Mouse (Mus musculus) T-helper 2 cell (primary cell): ENCODE data around the gene Nfe2l2.

Source experiments
- in situ Hi-C: fragments of 300-600 bp; cut with MboI, MseI; formaldehyde crosslinking; loops from one replicate; pipeline ENCODE4 v1.15.1; 2025; ENCODE audit warnings: high pct_unique_total_duplicates

The Nfe2l2 gene

DNA sequence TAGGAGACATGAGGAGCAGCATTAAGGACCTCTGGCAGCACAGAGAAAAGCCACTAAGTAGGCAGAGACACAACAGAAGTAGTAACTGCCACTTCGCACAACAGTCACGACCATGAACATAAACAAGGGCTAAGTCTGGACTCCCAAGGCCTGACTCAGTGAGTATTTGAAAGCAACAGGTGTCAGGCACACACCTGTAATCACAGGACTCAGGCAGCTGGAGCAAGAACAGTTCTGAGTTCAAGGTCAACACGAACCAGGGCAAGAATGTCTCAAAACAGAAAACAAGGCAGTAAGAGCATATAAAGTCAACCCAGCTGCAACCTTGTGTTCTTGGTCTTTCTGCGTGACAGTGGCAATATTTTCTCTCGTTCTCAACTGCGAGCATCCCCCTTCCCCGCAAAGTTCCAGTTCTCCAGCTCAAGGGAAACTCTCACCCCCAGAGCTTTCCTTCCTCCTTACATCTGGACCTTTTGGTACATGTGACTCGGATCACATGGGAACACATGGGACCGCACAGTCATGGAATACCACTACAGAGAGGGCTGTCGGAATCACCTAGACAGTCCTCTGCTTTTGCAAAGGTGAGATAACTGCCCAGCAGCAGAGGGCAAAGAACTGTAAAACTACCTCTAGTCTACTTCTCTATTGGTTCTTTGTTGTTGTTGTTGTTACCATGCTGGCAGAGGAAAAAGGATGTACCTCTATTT, 17.2 kb downstream of the Nfe2l2 start:
- in situ Hi-C loops = no loop called here

GRCm38 (mm10) chr2:75685458-75685861, 19.0 kb downstream of the Nfe2l2 start:
- in situ Hi-C loops = no loop called here

GRCm38 (mm10) chr2:75684526-75684925, 19.9 kb downstream of the Nfe2l2 start:
- in situ Hi-C loops = no loop called here

GRCm38 (mm10) chr2:75682978-75683709, 21.3 kb downstream of the Nfe2l2 start:
- in situ Hi-C loops = no loop called here

DNA sequence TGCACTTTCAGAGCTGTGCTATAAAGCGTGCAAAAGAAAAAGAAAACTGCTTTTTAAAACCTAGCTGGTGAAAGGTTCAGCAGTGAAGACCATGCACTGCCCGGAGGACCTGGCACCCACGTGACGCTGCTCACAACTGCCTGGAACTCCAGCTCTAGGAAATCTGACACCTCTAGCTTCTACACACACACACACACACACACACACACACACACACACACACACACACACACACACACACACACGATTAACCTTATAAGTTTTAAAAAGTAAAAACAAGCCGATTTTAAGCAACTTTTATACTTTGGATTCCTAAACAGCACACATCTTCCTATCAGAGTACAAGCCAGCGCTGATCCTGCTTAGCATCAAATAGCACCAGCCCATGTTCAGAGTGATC, 23.0 kb downstream of the Nfe2l2 start:
- in situ Hi-C loops = no loop called here

GRCm38 (mm10) chr2:75679947-75680346, 24.5 kb downstream of the Nfe2l2 start:
- in situ Hi-C loops = no loop called here

GRCm38 (mm10) chr2:75676567-75676966, 27.9 kb downstream of the Nfe2l2 start:
- in situ Hi-C loops = no loop called here

DNA sequence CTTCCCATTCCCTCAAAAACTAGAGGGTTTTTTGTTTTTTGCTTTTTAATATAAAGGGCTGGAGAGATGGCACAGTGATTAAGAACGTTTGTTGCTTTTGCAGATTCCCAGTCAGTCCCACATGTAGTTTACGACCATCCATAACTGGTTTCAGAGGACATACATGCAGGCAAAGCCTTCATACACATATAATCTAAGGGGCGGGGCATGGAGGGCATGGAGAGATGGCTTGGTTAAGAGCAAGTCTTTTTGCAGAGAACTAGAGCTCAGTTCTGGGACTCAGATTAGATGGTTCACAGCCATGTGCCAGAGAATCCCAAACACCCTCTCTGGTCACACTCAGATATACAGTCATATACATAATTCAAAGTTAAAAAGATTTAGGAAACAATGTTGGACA, 31.9 kb downstream of the Nfe2l2 start:
- in situ Hi-C loops = no loop called here

- in situ Hi-C loops = no loop called here
Measured at GRCm38 (mm10) chr2:75671337-75671660, 33.1 kb downstream of the Nfe2l2 start.

- in situ Hi-C loops = no loop called here
Measured at GRCm38 (mm10) chr2:75670446-75671336, 33.8 kb downstream of the Nfe2l2 start.

- in situ Hi-C loops = no loop called here
Measured at GRCm38 (mm10) chr2:75669491-75670445, 34.7 kb downstream of the Nfe2l2 start.

- in situ Hi-C loops = no loop called here
Measured at GRCm38 (mm10) chr2:75661106-75661505, 43.3 kb downstream of the Nfe2l2 start.

DNA sequence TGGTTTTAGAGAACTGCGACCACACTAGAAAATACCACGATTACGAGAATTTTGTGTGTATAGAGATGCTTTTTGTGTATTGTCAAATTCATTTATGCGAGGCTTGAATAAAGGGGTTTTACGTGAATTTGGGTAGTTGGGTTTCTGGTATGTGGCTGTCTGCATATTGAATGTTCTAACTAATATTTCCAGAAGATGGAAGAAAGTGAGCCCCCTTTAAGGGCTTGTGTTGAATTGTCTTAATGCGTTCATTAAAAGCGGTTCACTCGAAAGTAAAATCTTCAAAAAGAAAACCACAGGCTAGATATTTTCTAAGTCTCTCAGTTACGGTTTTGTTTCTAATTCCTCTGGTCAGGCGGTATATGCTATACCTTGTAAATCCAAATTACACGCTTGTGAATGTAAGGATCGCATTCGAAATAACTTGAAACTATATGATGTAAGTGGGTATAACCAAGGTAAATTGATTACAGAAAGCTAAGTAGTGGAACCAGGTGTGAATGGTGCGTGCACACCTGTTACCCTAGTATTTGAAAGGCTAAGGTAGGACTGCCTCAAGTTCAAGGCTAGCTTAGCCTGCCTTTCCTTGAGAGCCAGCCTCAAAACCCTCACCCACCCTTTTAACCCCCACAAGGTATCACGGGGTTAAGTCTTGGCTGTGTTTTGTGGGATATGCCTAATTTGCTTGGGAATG, 44.0 kb downstream of the Nfe2l2 start:
- in situ Hi-C loops = no loop called here

GRCm38 (mm10) chr2:75659629-75659960, 44.8 kb downstream of the Nfe2l2 start:
- in situ Hi-C loops = loop anchor here (5.0 kb wide), 1 partner anchor 43 kb away; the partner anchor contains the start of gene Nfe2l2

- in situ Hi-C loops = loop anchor here (5.0 kb wide), 1 partner anchor 43 kb away; the partner anchor contains the start of gene Nfe2l2
Measured at GRCm38 (mm10) chr2:75658727-75659628, 45.5 kb downstream of the Nfe2l2 start, which contains the start of gene Hnrnpa3. Gene Hnrnpa3, plus strand, starts transcription at chr2:75659261.

DNA sequence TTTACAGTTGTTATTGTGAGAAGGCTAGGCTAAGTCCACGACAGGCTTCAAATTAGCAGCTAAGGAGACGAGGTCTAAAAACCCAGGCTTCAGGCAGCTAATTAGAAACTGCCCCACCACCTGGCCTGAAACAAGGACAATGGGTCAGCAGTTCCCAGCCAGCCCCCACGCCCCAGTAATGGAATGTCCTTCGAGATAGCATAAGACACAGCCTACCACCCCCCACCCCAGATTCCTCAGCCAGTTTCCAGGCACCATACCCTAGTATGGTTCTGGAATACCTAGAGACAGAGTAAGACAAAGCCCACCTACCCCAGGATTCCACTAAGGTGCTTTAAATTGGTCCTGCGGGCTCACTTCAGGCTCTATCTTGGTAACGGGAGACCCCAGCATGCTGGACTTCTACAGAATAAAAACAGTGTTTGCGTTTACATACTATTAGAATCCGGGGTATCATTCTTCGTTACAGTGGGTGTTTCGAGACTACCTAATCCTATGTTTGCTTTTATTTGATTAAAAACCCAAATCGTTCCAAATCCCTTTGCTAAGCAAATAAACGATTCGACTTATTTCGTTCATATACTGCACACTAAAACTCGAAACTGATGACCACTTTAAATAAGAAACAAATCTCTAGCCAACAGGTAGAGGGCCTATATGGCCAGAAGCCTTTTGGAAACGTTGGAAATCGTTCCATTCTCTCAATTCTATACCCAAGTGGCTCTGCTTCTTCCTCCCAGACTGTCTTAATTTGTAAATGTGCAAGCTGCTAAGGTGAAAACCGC, 46.3 kb downstream of the Nfe2l2 start:
- in situ Hi-C loops = loop anchor here (5.0 kb wide), 1 partner anchor 44 kb away; the partner anchor contains the start of gene Nfe2l2

DNA sequence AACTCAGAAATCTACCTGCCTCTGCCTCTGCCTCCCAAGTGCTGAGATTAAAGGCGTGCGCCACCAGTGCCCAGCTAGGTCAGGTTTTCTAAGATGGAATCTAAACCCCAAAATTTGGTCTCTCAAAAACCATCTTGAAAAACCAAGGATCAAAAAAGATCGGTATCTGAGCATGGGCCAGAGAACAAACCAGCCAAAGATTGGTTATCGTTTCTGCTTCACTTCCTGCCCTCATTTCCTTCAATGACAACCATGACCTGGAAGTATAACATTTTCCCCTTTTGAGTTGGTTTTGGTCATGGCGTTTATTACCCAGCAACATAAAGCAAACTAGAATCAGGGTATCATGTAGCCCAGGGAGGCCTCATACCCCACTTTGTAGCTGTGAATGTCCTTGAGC, 47.5 kb downstream of the Nfe2l2 start:
- in situ Hi-C loops = loop anchor here (5.0 kb wide), 1 partner anchor 45 kb away; the partner anchor contains the start of gene Nfe2l2

GRCm38 (mm10) chr2:75654679-75655078, 49.8 kb downstream of the Nfe2l2 start:
- in situ Hi-C loops = loop anchor here (5.0 kb wide), 1 partner anchor 48 kb away; the partner anchor contains the start of gene Nfe2l2
